Mouse (Mus musculus): ENCODE measurements around the gene Cnot6.

DNA sequence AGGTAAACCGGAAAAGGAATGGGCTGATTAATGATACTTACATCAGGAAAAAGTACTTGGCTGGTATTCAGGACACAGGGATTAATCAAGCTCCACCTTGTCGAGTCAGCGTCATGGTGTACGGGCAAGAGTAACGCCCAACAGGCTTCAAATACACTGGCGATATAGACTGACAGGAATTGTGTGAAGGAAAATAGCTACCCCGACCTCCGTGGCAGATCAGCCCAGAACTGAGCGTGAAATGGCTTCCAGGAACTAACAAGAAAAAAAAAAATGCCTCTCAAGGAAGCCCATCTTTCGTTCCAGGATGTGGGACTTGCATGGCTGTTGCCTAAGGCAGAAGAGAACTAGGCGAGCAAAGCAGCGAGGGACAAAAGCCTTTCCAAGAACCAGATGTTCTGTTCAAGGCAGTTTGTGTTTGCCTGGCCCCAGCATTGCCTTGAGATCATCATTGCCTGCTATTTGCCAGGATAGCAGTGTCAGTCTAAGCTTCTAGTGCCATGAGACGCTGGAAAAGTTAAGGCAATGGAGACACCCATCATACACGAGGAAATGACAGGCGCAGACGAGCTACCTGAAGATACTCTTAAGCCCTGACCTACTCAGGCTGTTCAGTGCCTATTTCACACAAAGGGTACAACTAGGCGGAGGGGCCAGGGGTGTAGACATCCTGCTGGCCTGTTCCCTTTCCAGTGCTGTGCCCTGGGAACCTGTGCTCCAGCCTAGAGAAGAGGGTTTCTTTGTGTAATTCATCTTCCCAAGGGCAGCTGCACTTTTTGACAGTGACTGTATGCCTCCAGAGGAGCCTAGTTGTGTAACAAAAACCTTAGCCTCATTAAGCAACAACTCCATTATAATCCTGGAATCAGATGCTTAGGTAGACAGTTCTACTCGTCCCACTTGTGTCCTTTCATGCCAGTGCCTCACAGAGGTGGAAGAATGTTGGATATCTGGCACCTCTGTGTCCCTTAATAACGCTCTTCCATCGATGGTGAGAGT, 1.1 kb upstream of the Cnot6 start:
- no peak for TF ChIP-seq CTCF (IDR thresholded peaks at IDR 0.05 in 2 of 3, conservative IDR thresholded peaks at IDR 0.05 in 1 of 3; ENCODE audit: control insufficient read depth in 1 of 3, insufficient read depth in 1 of 3, low read depth in 2 of 3, low read length in 3 of 3, poor library complexity in 1 of 3, severe bottlenecking in 1 of 3)
- TF ChIP-seq NRF1 (IDR thresholded peaks at IDR 0.05; ENCODE audit: insufficient read depth, low read depth, low read length, poor library complexity, severe bottlenecking), result no peak
- no peak for TF ChIP-seq SIN3A (IDR thresholded peaks at IDR 0.05; ENCODE audit: low read length)
- TF ChIP-seq POLR2AphosphoS2 (IDR thresholded peaks at IDR 0.05; ENCODE audit: low read length), result no peak
